Mouse (Mus musculus): ENCODE data around the gene Cdkl3. TPM values are rescaled to one million over a fixed set of nuclear protein-coding genes. Genes with fewer than 3 reads are reported as not detected.
A peak's percentile ranks its signal among the peaks of the same experiment; 100 is the strongest.

The Cdkl3 gene
- polyA plus RNA-seq, 2 experiments: 0.75 to 0.81 TPM

DNA sequence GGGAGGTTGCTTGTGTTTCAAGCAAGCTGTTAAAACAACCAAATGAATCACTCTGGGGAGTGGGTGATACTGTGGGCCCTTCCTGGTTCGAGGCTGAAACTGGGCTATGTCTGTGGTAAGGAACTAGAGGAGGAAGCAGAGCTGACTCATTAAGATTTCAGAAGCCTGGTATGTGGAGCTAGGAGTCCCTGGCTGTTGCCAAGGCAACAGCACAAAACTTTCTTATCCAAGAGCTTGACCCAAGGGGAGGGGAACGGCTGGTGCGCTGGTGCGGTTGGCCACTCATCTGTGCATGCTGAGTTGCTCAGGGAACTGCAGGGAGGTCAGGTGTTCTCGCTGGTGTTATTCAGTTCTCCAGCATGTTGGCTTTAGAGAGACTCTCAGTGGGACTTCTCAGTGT lies 76.0 kb downstream of the Cdkl3 start:
- Histone ChIP-seq H3K9ac (replicated peaks) (no peak overlapping the region), H3K4me1 (replicated peaks; ENCODE audit: control insufficient read depth in 2 of 2, insufficient read depth in 2 of 2, low read length in 1 of 2) (peaks cover 3 to 18% of the 10 kb centered on the region in 2 experiments), H3K4me2 (ENCODE audit: low read depth) (no peak overlapping the region), H3K4me3 (ENCODE audit: insufficient read depth in 1 of 2, low read depth in 2 of 2, low read length in 2 of 2) (no peak overlapping the region), H3K27me3 (ENCODE audit: control insufficient read depth, insufficient read depth, low read length) (no peaks in the 10 kb centered on the region), H3K36me3 (replicated peaks; ENCODE audit: control insufficient read depth, insufficient read depth, low read depth) (no peaks in the 10 kb centered on the region), H3K9me3 (ENCODE audit: control insufficient read depth, low read length) (no peaks in the 10 kb centered on the region), H3K27ac (no peak overlapping the region)
- TF ChIP-seq CTCF (IDR thresholded peaks at IDR 0.05; ENCODE audit: low read depth): no peak
- no peak for TF ChIP-seq EP300 (IDR thresholded peaks at IDR 0.05; ENCODE audit: low read depth)
- ATAC-seq (ENCODE audit: insufficient read depth) (peak; percentile 37; the same call in 1 of the 2 replicates), DNase-seq (ENCODE audit: low read depth in 3 of 3, low spot score in 3 of 3) (peak in 1 of 3 experiments; percentile 59)
- WGBS (ENCODE audit: insufficient replicate concordance): 10% methylated on average over 5 of the region's 5 CpGs

DNA sequence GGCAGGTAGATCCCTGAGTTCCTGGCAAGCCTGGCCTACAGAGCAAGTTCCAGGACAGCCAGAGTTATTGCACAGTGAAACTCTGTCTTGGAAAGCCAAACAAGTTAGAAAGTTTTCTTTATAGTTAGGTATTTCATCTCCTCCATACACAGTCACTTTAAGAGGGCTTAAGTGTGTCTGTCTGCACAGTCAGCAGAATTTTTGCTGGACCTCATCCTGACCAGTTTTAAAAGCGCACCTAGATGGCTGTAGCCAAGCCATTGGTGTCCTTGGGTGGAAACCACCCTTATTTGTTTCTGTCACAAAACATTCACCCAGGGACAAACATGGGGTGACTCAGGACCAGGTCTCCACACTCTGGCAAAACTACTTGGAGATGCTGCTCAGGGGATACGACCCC lies 76.6 kb downstream of the Cdkl3 start:
- DNase-seq (ENCODE audit: low read depth in 3 of 3, low spot score in 3 of 3): no peak
- Histone ChIP-seq H3K9me3 (ENCODE audit: control insufficient read depth, low read length) (no peaks in the 10 kb centered on the region), H3K9ac (replicated peaks) (no peak overlapping the region), H3K4me1 (replicated peaks; ENCODE audit: control insufficient read depth in 2 of 2, insufficient read depth in 2 of 2, low read length in 1 of 2) (peaks cover 0 to 14% of the 10 kb centered on the region in 2 experiments; a peak in 3 of 4 replicates), H3K27ac (no peak overlapping the region), H3K27me3 (ENCODE audit: control insufficient read depth, insufficient read depth, low read length) (no peaks in the 10 kb centered on the region), H3K36me3 (replicated peaks; ENCODE audit: control insufficient read depth, insufficient read depth, low read depth) (no peaks in the 10 kb centered on the region), H3K4me3 (ENCODE audit: insufficient read depth in 1 of 2, low read depth in 2 of 2, low read length in 2 of 2) (no peak overlapping the region), H3K4me2 (ENCODE audit: low read depth) (no peak overlapping the region)
- 77% methylated on average over 2 of the region's 2 CpGs for WGBS (ENCODE audit: insufficient replicate concordance)
- no peak for TF ChIP-seq CTCF (IDR thresholded peaks at IDR 0.05; ENCODE audit: low read depth)
- no peak for TF ChIP-seq EP300 (IDR thresholded peaks at IDR 0.05; ENCODE audit: low read depth)
- no peak for ATAC-seq (ENCODE audit: insufficient read depth)

DNA sequence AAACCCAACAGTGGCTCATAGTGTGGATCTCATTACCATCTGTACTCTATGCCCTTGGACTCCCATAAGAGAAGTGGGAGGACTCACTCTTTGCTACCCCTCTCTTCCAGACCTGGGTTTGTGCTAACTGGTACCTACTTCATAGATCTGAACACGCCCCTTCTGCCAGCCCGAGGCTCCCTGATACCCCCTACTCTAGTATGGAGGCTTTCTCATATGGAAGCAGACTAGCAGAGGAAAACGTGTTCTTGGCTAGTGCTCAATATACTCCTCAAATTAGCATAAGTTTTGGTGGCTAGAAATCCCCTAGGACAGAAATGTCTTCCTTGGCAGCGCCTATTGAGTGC lies 81.8 kb downstream of the Cdkl3 start:
- H3K9me3 ChIP-seq (ENCODE audit: control insufficient read depth, low read length): no peaks in the 10 kb centered on the region
- no peak overlapping the region for H3K4me2 ChIP-seq (ENCODE audit: low read depth)
- no peak for TF ChIP-seq EP300 (IDR thresholded peaks at IDR 0.05; ENCODE audit: low read depth)
- TF ChIP-seq CTCF (IDR thresholded peaks at IDR 0.05; ENCODE audit: low read depth): no peak
- peaks cover 0 to 2% of the 10 kb centered on the region in 2 experiments; a peak in 2 of 4 replicates for H3K4me1 ChIP-seq (replicated peaks; ENCODE audit: control insufficient read depth in 2 of 2, insufficient read depth in 2 of 2, low read length in 1 of 2)
- no peak for DNase-seq (ENCODE audit: low read depth in 3 of 3, low spot score in 3 of 3)
- no peak overlapping the region for H3K4me3 ChIP-seq (ENCODE audit: insufficient read depth in 1 of 2, low read depth in 2 of 2, low read length in 2 of 2)
- H3K27me3 ChIP-seq (ENCODE audit: control insufficient read depth, insufficient read depth, low read length): no peaks in the 10 kb centered on the region
- no peak for ATAC-seq (ENCODE audit: insufficient read depth)
- 60% methylated on average over 4 of the region's 4 CpGs for WGBS (ENCODE audit: insufficient replicate concordance)
- H3K27ac ChIP-seq: no peak overlapping the region
- no peak overlapping the region for H3K9ac ChIP-seq (replicated peaks)
- H3K36me3 ChIP-seq (replicated peaks; ENCODE audit: control insufficient read depth, insufficient read depth, low read depth): no peaks in the 10 kb centered on the region

DNA sequence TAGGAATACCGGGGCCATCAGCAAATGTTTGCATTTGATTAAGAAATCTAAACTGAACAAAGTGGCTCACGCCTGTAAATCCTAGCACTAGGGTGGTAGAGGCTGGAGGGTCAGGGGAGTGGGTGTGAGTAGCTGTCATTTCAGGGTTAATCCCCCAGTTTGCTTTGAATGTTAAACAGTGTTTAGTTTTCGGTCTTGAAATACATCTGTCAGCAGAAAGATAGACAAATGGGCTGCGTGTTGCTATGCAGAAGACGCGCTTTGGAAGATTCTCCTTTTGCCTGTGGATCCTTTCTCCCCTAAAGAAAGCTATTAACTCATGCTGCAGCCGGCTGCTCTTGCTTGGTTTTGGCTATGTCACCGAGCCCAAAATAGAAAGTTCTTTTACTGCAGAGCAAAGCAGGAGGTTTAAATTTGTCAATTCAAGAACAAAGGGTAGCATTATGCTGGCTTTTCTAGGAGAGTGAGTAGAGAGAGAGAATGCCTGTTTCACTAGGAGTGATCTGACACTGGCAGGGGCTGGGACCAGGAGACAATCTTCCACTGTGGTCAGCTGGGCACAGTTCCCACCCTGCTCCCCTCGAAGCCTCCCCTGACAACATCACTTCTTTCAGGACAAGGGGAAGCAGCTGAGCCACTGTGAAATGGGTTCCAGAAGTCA lies 82.3 kb downstream of the Cdkl3 start:
- DNase-seq (ENCODE audit: low read depth in 3 of 3, low spot score in 3 of 3): no peak
- ATAC-seq (ENCODE audit: insufficient read depth): no peak
- H3K9me3 ChIP-seq (ENCODE audit: control insufficient read depth, low read length): no peaks in the 10 kb centered on the region
- 51% methylated on average over 9 of the region's 9 CpGs for WGBS (ENCODE audit: insufficient replicate concordance)
- no peak overlapping the region for H3K4me2 ChIP-seq (ENCODE audit: low read depth)
- no peak overlapping the region for H3K9ac ChIP-seq (replicated peaks)
- no peak overlapping the region for H3K27ac ChIP-seq
- H3K36me3 ChIP-seq (replicated peaks; ENCODE audit: control insufficient read depth, insufficient read depth, low read depth): no peaks in the 10 kb centered on the region
- no peak overlapping the region for H3K4me3 ChIP-seq (ENCODE audit: insufficient read depth in 1 of 2, low read depth in 2 of 2, low read length in 2 of 2)
- TF ChIP-seq CTCF (IDR thresholded peaks at IDR 0.05; ENCODE audit: low read depth) (no peak), EP300 (IDR thresholded peaks at IDR 0.05; ENCODE audit: low read depth) (no peak)
- peaks cover 0 to 2% of the 10 kb centered on the region in 2 experiments; a peak in 2 of 4 replicates for H3K4me1 ChIP-seq (replicated peaks; ENCODE audit: control insufficient read depth in 2 of 2, insufficient read depth in 2 of 2, low read length in 1 of 2)
- H3K27me3 ChIP-seq (ENCODE audit: control insufficient read depth, insufficient read depth, low read length): no peaks in the 10 kb centered on the region

DNA sequence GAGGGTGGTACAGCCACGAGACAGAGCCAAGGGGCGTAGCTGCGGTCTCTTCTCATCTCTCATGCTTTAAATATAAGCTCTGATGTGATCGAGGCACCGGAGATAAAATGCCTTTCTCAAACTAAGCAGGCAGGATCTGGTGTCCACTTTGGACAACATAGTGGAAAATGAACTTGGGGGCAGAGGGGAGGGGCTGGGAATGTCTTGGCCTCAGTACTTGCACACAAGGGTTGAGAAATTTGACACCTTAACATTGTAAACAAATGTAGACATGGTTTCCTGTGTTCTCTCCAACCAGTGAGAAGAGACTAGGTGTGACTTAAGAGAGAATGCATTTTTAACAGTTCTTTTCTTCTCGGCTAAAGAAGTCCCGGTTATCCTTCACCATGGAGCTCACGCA lies 85.3 kb downstream of the Cdkl3 start:
- Histone ChIP-seq H3K4me1 (replicated peaks; ENCODE audit: control insufficient read depth in 2 of 2, insufficient read depth in 2 of 2, low read length in 1 of 2) (peaks cover 0 to 2% of the 10 kb centered on the region in 2 experiments; a peak in 2 of 4 replicates), H3K27ac (no peak overlapping the region), H3K36me3 (replicated peaks; ENCODE audit: control insufficient read depth, insufficient read depth, low read depth) (no peaks in the 10 kb centered on the region), H3K9ac (replicated peaks) (no peak overlapping the region), H3K4me2 (ENCODE audit: low read depth) (no peak overlapping the region), H3K4me3 (ENCODE audit: insufficient read depth in 1 of 2, low read depth in 2 of 2, low read length in 2 of 2) (no peak overlapping the region), H3K9me3 (ENCODE audit: control insufficient read depth, low read length) (no peaks in the 10 kb centered on the region), H3K27me3 (ENCODE audit: control insufficient read depth, insufficient read depth, low read length) (no peaks in the 10 kb centered on the region)
- 59% methylated on average over 8 of the region's 8 CpGs for WGBS (ENCODE audit: insufficient replicate concordance)
- no peak for ATAC-seq (ENCODE audit: insufficient read depth)
- DNase-seq (ENCODE audit: low read depth in 3 of 3, low spot score in 3 of 3): no peak
- TF ChIP-seq CTCF (IDR thresholded peaks at IDR 0.05; ENCODE audit: low read depth): no peak
- TF ChIP-seq EP300 (IDR thresholded peaks at IDR 0.05; ENCODE audit: low read depth): no peak

All from liver, embryonic 14.5 days (tissue).